Mouse (Mus musculus) bone marrow macrophage, adult 2 months (primary cell): ENCODE data around the gene Abca1. TPM values are rescaled to one million over a fixed set of nuclear protein-coding genes. Genes with fewer than 3 reads are reported as not detected.

Experiments used
- H3K27ac ChIP-seq: 2 replicates; pipeline ENCODE4 v1.5.1; 2012; ENCODE audit warnings: low read depth, low read length; ENCODE audit not compliant: insufficient read depth
- H3K4me1 ChIP-seq: 2 replicates; pipeline ENCODE4 v1.6.1; 2012; ENCODE audit warnings: low read length; ENCODE audit not compliant: control insufficient read depth, insufficient read depth
- H3K4me3 ChIP-seq: 2 replicates; pipeline ENCODE4 v1.5.1; 2012; ENCODE audit warnings: mild to moderate bottlenecking, low read length, moderate library complexity; ENCODE audit not compliant: insufficient read depth
- CTCF ChIP-seq: IDR thresholded peaks from 2 replicates; pipeline ENCODE4 v1.5.1; 2012; ENCODE audit warnings: low read depth, mild to moderate bottlenecking, low read length, moderate library complexity
- POLR2A ChIP-seq: IDR thresholded peaks from 2 replicates; pipeline ENCODE4 v1.6.1; 2012; ENCODE audit warnings: mild to moderate bottlenecking, low read depth, low read length, borderline replicate concordance
- polyA plus RNA-seq: library from polyadenylated mRNA; stranded (reverse); fragments of >200 nt; gene quantifications from 2 replicates; pipeline ENCODE4 v1.2.4, GENCODE M21; 2012; ENCODE audit not compliant: missing spikeins, insufficient read depth, insufficient read length

Gene Abca1
- polyA plus RNA-seq, 1 experiment: 64.3 TPM

DNA sequence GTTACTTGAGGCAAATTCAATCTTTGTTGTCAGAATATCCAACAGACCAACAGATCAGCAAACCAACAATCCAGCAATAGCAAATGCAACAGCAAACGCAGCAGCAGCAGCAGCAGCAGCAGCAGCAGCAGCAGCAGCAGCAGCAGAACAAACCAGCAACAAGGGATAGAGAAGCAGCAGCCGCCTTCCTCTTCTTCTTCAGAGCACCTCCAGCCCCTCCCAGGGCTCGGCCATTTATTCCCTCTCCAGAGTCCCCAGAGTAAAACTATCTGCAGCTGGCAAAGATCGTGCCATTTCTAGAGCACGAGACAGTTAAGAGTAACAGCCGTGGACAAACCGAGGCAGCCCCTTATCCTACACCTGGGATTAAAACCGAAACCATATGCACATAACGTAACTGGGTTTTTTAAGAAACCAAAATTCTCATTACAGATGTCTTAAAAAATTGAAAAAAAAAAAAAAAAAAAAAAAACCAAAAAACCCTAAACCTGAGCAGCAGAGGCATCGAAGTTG is 19.7 kb upstream of the Abca1 start:
- TF ChIP-seq CTCF: no peak
- TF ChIP-seq POLR2A: no peak
- no peak overlapping the region for H3K27ac ChIP-seq
- no peak overlapping the region for H3K4me3 ChIP-seq
- H3K4me1 ChIP-seq: peaks cover 35% of the 10 kb centered on the region

DNA sequence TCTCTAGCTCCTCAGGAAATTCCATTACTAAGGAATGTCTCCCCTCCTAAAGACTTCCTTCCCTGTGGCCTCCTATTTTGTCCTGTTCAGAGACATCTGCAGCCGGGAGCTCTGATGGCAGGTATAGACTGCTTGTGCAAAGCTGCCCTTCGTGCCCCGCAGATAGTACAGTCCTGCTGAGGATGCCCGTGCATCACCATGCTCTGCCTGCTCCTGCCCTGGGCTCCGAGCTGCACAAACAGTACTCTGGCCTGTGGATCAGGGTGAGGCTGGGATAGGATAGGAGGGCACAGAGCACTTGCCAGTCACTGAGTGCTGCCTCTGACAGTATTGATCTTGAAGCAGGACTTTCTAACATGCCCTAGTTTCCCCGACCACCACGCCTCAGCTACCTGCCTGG is 18.8 kb upstream of the Abca1 start:
- TF ChIP-seq POLR2A (no peak), CTCF (no peak)
- no peak overlapping the region for H3K4me3 ChIP-seq
- H3K4me1 ChIP-seq: peaks cover 31% of the 10 kb centered on the region
- no peak overlapping the region for H3K27ac ChIP-seq

DNA sequence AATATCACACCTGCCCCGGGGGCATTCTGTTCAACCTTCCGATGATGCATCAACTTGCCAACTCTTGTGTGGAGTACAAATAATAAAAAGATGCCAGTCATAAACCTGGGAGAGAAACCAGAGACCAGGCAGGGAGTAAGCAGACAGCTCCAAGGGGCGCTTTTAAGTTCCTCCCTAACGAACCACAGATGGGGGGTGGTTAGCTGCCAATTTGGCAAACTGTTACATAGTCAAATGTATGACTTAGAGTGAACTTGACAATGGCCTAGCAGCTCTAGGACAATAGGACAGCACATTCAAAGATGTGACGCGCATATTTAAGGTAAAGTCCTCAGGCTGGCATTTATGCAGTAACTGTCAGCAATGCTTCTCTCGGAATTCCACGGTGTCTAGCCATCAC is 18.0 kb upstream of the Abca1 start:
- H3K27ac ChIP-seq: no peak overlapping the region
- TF ChIP-seq CTCF (no peak), POLR2A (no peak)
- H3K4me3 ChIP-seq: no peak overlapping the region
- H3K4me1 ChIP-seq: peaks cover 27% of the 10 kb centered on the region

DNA sequence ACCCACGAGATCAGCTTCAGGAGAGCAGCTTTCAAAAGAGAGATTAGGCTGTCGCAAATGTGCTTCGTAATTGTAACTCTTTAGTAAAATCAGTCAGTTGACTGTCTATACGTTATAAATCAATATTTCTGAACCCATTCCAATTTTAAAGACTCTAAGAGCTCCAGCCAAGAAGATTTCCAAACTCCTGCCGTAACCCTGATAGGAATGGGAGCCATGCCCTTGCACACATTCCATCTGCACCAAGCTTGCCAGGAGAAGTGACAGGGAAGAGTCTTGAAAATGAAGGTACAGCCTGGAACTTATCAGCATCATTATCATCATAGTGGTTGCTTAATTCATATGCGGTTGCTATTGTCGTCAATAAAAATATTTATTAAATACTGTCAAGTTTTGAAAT is 15.2 kb upstream of the Abca1 start:
- Histone ChIP-seq H3K4me1 (peaks cover 3% of the 10 kb centered on the region), H3K4me3 (no peak overlapping the region), H3K27ac (no peak overlapping the region)
- no peak for TF ChIP-seq POLR2A
- no peak for TF ChIP-seq CTCF

DNA sequence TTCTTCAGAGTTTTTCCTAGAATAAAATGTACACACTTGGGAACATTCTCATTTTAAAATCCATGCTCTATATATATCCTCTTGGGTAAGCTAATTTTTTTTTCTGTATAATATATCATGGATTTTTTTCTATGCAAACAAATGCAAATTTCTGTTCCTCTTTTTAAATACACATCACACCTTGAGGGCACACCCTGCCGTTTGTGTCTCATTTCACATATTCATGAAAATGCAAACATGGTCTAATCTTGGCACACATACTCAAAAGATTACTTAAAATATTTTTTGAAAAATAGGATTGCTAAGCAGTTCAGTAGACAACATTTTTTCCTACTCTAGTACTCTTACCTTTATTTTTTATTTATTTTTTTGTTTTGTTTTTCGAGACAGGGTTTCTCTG is 10.7 kb upstream of the Abca1 start:
- H3K4me3 ChIP-seq: no peak overlapping the region
- no peaks in the 10 kb centered on the region for H3K4me1 ChIP-seq
- TF ChIP-seq CTCF (no peak), POLR2A (no peak)
- no peak overlapping the region for H3K27ac ChIP-seq

GRCm38 (mm10) chr4:53165231-53165630 is 5.5 kb upstream of the Abca1 start:
- H3K27ac ChIP-seq: no peak overlapping the region
- no peak overlapping the region for H3K4me3 ChIP-seq
- TF ChIP-seq CTCF (no peak), POLR2A (no peak)
- H3K4me1 ChIP-seq: peaks cover 3% of the 10 kb centered on the region

DNA sequence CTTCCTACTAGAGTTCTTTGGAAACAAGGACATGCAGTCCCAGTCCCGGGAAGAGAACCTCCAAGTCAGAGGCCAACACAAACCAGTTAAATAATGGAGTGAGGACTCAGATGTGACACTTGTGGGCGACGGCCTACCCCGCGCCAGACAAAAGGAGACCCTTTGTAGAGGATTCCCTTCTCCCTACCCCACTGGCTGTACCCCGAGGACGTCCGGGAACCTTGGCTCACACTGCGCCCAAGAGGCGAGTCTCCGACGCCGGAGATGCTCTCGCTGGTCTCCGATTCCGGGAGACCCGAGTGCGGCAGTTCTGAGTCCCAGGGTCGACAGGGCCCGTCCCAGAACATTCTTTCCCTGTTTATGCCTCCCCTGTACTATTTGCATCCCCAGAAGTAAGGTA is 519 bp downstream of the Abca1 start:
- Histone ChIP-seq H3K4me3 (peak overlapping the region; percentile 68), H3K4me1 (peaks cover 17% of the 10 kb centered on the region), H3K27ac (peak overlapping the region; percentile 85)
- no peak for TF ChIP-seq CTCF
- TF ChIP-seq POLR2A: no peak

- peaks cover 20% of the 10 kb centered on the region for H3K4me1 ChIP-seq
- TF ChIP-seq POLR2A (no peak), CTCF (peak; percentile 57)
- H3K27ac ChIP-seq: peak overlapping the region; percentile 85
- peak overlapping the region; percentile 68 for H3K4me3 ChIP-seq
Observed at GRCm38 (mm10) chr4:53158634-53159033, 1.1 kb downstream of the Abca1 start.

DNA sequence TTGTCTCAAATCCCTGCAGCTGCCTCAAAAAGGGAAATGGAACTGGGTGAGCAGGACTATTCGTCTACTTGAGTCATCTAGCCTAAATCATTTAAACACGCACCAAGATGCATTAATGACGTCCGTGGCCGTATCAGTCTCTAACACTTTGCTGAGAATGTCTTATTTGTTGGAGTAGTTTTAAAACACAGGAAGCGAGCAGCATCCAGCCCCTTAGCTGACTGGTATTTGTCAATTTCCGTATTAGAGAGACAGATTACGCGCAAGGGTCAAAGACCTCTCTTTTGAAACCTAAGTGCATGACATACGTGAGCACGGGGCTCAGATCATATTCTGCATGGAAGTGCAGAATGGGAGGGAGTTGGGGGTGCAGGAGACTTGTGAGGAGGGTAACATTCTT is 4.2 kb downstream of the Abca1 start:
- H3K4me3 ChIP-seq: peak overlapping the region; percentile 40
- peak overlapping the region; percentile 44 for H3K27ac ChIP-seq
- H3K4me1 ChIP-seq: peaks cover 33% of the 10 kb centered on the region
- TF ChIP-seq CTCF: no peak
- no peak for TF ChIP-seq POLR2A

GRCm38 (mm10) chr4:53153711-53154110 is 6.0 kb downstream of the Abca1 start:
- Histone ChIP-seq H3K4me3 (no peak overlapping the region), H3K4me1 (peaks cover 45% of the 10 kb centered on the region), H3K27ac (no peak overlapping the region)
- TF ChIP-seq CTCF: no peak
- no peak for TF ChIP-seq POLR2A

GRCm38 (mm10) chr4:53153061-53153460 is 6.6 kb downstream of the Abca1 start:
- Histone ChIP-seq H3K4me1 (peaks cover 50% of the 10 kb centered on the region), H3K4me3 (no peak overlapping the region), H3K27ac (no peak overlapping the region)
- TF ChIP-seq POLR2A (no peak), CTCF (no peak)
